Mouse (Mus musculus) kidney, postnatal 0 days (tissue): ENCODE results near the gene Bbs9. TPM values are rescaled to one million over a fixed set of nuclear protein-coding genes. Genes with fewer than 3 reads are reported as not detected.

ENCODE experiments used
- ATAC-seq: fragments of 200-750 bp; cut with Nextera tagmentation; replicated peaks from 2 replicates; pipeline ENCODE4 v1.8.0; 2017; ENCODE audit warnings: low read depth, moderate number of reproducible peaks, moderate TSS enrichment, moderate library complexity; ENCODE audit not compliant: low FRiP score
- DNase-seq: peaks from one replicate; pipeline ENCODE4 v3.0.0-alpha.2; 2016; ENCODE audit warnings: low spot score
- H3K27ac ChIP-seq: fragments of 300-500 bp; sonication (generic); 2 replicates; pipeline ENCODE4 v1.5.1; 2014; ENCODE audit warnings: mild to moderate bottlenecking
- H3K27me3 ChIP-seq: fragments of 300-500 bp; sonication (generic); 2 replicates; pipeline ENCODE4 v1.6.1; 2014; ENCODE audit warnings: low read length, mixed read lengths; ENCODE audit not compliant: insufficient read depth
- H3K36me3 ChIP-seq: fragments of 300-500 bp; sonication (generic); 2 replicates; pipeline ENCODE4 v1.6.1; 2014; ENCODE audit warnings: low read length, mixed read lengths; ENCODE audit not compliant: insufficient read depth
- H3K4me1 ChIP-seq: fragments of 300-500 bp; sonication (generic); replicated peaks from 2 replicates; pipeline ENCODE4 v1.6.1; 2014; ENCODE audit warnings: antibody characterized with exemption, low read length, mixed read lengths; ENCODE audit not compliant: insufficient read depth
- H3K4me2 ChIP-seq: fragments of 300-500 bp; sonication (generic); 2 replicates; pipeline ENCODE4 v1.6.1; 2014; ENCODE audit warnings: mild to moderate bottlenecking, low read length, moderate library complexity, mixed read lengths
- H3K4me3 ChIP-seq: fragments of 300-500 bp; sonication (generic); replicated peaks from 2 replicates; pipeline ENCODE4 v1.5.1; 2014; ENCODE audit warnings: low read depth, low read length
- H3K9ac ChIP-seq: fragments of 300-500 bp; sonication (generic); 2 replicates; pipeline ENCODE4 v1.6.1; 2014; ENCODE audit warnings: low read depth, low read length
- H3K9me3 ChIP-seq: fragments of 300-500 bp; sonication (generic); replicated peaks from 2 replicates; pipeline ENCODE4 v1.6.1; 2016; ENCODE audit warnings: low read length, inconsistent platforms, mixed read lengths
- CTCF ChIP-seq: IDR thresholded peaks from 2 replicates; pipeline ENCODE4 v1.5.1; 2016; ENCODE audit warnings: antibody characterized with exemption, low read depth, mild to moderate bottlenecking, moderate library complexity
- WGBS: fragments of 180-500 bp; shearing (Covaris S2); extraction: QIAGEN DNeasy Blood & Tissue Kit; methylation state at CpG from one replicate; pipeline ENCODE4 v1.1.7; 2014; 5-methylcytosine and 5-hydroxymethylcytosine counted together
- polyA plus RNA-seq: library from polyadenylated mRNA; unstranded; fragments of >200 nt; fragmentation: Nextera tagmentation; extraction: Ambion mirVana; gene quantifications from 2 replicates; pipeline ENCODE4 v1.2.1, GENCODE M21; 2015

Gene Bbs9
- polyA plus RNA-seq, 1 experiment from 2014 or later: 10.1 TPM

- Histone ChIP-seq H3K4me2 (no peak overlapping the region), H3K4me1 (no peaks in the 10 kb centered on the region; the same call in 1 of the 2 replicates), H3K9me3 (no peaks in the 10 kb centered on the region), H3K4me3 (no peak overlapping the region), H3K27ac (no peak overlapping the region), H3K9ac (no peak overlapping the region), H3K27me3 (no peaks in the 10 kb centered on the region), H3K36me3 (no peaks in the 10 kb centered on the region)
- WGBS: 46% methylated on average over 3 of the region's 3 CpGs
- TF ChIP-seq CTCF: no peak
- ATAC-seq (no peak), DNase-seq (no peak)
Observed at GRCm38 (mm10) chr9:22826571-22826990, 351.1 kb downstream of the Bbs9 start.

GRCm38 (mm10) chr9:22827176-22827770 lies 351.8 kb downstream of the Bbs9 start:
- no peak for ATAC-seq
- WGBS: 31% methylated on average over 2 of the region's 2 CpGs

GRCm38 (mm10) chr9:22829212-22829960 lies 353.9 kb downstream of the Bbs9 start:
- no peak overlapping the region for H3K9ac ChIP-seq
- H3K27me3 ChIP-seq: no peaks in the 10 kb centered on the region
- WGBS: 73% methylated on average over 21 of the region's 21 CpGs
- ATAC-seq (no peak), DNase-seq (no peak)
- no peak overlapping the region for H3K27ac ChIP-seq
- no peak overlapping the region for H3K4me2 ChIP-seq
- no peak for TF ChIP-seq CTCF
- H3K4me3 ChIP-seq: no peak overlapping the region
- H3K36me3 ChIP-seq: no peaks in the 10 kb centered on the region
- no peaks in the 10 kb centered on the region; the same call in 1 of the 2 replicates for H3K4me1 ChIP-seq
- no peaks in the 10 kb centered on the region for H3K9me3 ChIP-seq

More at GRCm38 (mm10) chr9:22827176-22827770, 351.8 kb downstream of the Bbs9 start:
- no peak overlapping the region for H3K9ac ChIP-seq
- no peaks in the 10 kb centered on the region for H3K36me3 ChIP-seq
- H3K4me2 ChIP-seq: no peak overlapping the region
- peak; percentile 31 for DNase-seq
- no peak overlapping the region for H3K4me3 ChIP-seq
- H3K27ac ChIP-seq: no peak overlapping the region
- no peak for TF ChIP-seq CTCF
- H3K27me3 ChIP-seq: no peaks in the 10 kb centered on the region
- no peaks in the 10 kb centered on the region; the same call in 1 of the 2 replicates for H3K4me1 ChIP-seq
- H3K9me3 ChIP-seq: no peaks in the 10 kb centered on the region

GRCm38 (mm10) chr9:22834994-22835512 lies 359.5 kb downstream of the Bbs9 start:
- Histone ChIP-seq H3K27me3 (no peaks in the 10 kb centered on the region), H3K4me2 (no peak overlapping the region), H3K36me3 (no peaks in the 10 kb centered on the region), H3K4me3 (no peak overlapping the region), H3K9ac (no peak overlapping the region), H3K9me3 (no peaks in the 10 kb centered on the region), H3K4me1 (peaks cover 3% of the 10 kb centered on the region; the same call in 1 of the 2 replicates), H3K27ac (no peak overlapping the region)
- whole genome bisulfite sequencing: 100% methylated on average over 1 of the region's 1 CpGs
- ATAC-seq: no peak
- no peak for TF ChIP-seq CTCF
- no peak for DNase-seq

- 59% methylated on average over 6 of the region's 6 CpGs for WGBS
- Histone ChIP-seq H3K36me3 (no peaks in the 10 kb centered on the region), H3K4me3 (no peak overlapping the region), H3K4me2 (no peak overlapping the region), H3K27ac (no peak overlapping the region), H3K9me3 (no peaks in the 10 kb centered on the region), H3K27me3 (no peaks in the 10 kb centered on the region), H3K4me1 (0 out of 2 replicates have a peak, but pooled peaks cover 3% of the 10 kb centered on the region), H3K9ac (no peak overlapping the region)
- ATAC-seq: no peak
- no peak for DNase-seq
- TF ChIP-seq CTCF: no peak
Observed at GRCm38 (mm10) chr9:22837000-22837399, 361.5 kb downstream of the Bbs9 start.

- DNase-seq (no peak), ATAC-seq (no peak)
- Histone ChIP-seq H3K27ac (no peak overlapping the region), H3K4me1 (0 out of 2 replicates have a peak, but pooled peaks cover 3% of the 10 kb centered on the region), H3K4me2 (no peak overlapping the region), H3K36me3 (no peaks in the 10 kb centered on the region), H3K27me3 (no peaks in the 10 kb centered on the region), H3K9ac (no peak overlapping the region), H3K4me3 (no peak overlapping the region), H3K9me3 (no peaks in the 10 kb centered on the region)
- 41% methylated on average over 4 of the region's 4 CpGs for WGBS
- no peak for TF ChIP-seq CTCF
Observed at GRCm38 (mm10) chr9:22837702-22838210, 362.2 kb downstream of the Bbs9 start.
